Mouse (Mus musculus) lung, postnatal 25 days (tissue): ENCODE results near the gene Bfsp2.
A peak's percentile ranks its signal among the peaks of the same experiment; 100 is the strongest.
"Not testable (repeated sequence)": the region's sequence is repeated elsewhere in the genome, so short reads cannot be mapped to it uniquely, and the experiment has no call there.

Experiments used
- DNase-seq: peaks from one replicate; pipeline ENCODE4 v3.0.0; 2022; ENCODE audit warnings: low spot score

Gene Bfsp2

DNA sequence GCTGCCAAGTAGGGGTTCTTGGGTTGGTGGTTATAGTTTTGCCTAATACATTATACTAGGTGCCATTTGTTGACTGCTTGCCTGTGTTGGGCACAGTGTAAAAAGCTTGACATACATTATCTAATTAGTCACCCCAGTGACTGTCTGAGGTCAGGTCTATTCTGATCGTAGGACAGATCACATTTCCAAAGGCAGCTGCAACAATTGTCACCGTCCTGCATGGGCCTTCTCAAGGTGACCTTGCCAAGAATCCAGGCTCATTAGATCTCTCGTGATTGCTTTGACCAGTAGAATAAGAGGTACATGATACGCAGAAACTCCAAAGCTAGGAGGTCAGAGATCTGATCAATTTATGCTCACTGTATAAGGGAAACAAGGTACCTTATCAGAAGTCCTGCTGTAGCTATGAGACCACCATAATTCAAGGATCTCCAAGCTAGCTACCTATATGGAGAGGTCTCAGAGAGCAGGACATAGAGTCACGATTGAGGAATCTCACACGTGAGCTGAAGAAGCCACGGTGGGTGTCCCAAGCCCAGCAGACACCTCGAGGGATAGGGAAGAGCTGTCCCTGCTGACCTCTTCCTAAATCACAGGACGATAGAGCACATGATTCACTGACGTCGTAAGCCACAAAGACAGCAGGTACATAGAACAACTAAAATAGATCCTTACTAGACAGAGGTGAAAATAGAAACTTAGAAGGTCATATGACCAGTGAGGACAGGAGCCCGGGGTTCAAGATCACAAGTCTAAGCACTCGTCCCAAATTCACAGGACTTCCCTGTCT lies 49.6 kb downstream of the Bfsp2 start:
- no peak for DNase-seq

- no peak for DNase-seq
Observed at GRCm38 (mm10) chr9:103426425-103426824, 53.8 kb downstream of the Bfsp2 start.

- no peak for DNase-seq
Observed at GRCm38 (mm10) chr9:103424869-103425268, 55.4 kb downstream of the Bfsp2 start.

- DNase-seq = no peak
Observed at GRCm38 (mm10) chr9:103423951-103424350, 56.3 kb downstream of the Bfsp2 start.

GRCm38 (mm10) chr9:103423384-103423783 lies 56.8 kb downstream of the Bfsp2 start:
- DNase-seq = no peak

GRCm38 (mm10) chr9:103422847-103423246 lies 57.4 kb downstream of the Bfsp2 start:
- DNase-seq = no peak

- DNase-seq = no peak
Observed at GRCm38 (mm10) chr9:103420844-103421243, 59.4 kb downstream of the Bfsp2 start.

GRCm38 (mm10) chr9:103418786-103419185 lies 61.4 kb downstream of the Bfsp2 start:
- no peak for DNase-seq

GRCm38 (mm10) chr9:103418267-103418666 lies 62.0 kb downstream of the Bfsp2 start:
- DNase-seq = not testable (repeated sequence)

- DNase-seq = no peak
Observed at GRCm38 (mm10) chr9:103413457-103413856, 66.8 kb downstream of the Bfsp2 start.

DNA sequence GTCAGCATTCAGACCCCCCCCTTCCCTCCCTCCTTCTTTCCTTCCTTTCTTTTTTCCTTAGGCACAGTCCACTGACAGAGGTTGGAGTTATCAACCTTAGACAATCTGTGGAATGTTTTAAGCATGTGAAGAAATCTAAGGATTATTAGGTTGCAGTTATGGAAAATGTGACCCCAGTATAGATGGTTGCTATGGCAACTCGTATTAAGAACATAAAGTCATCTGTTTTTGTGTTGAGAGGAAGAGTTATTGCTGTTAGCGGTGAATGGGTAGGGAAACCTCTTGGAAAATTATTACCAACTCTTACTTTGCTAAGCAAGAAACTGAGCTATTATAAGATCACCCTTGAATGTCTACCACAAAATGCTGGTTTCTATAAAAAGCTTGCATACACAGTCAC lies 71.1 kb downstream of the Bfsp2 start:
- DNase-seq = no peak

DNA sequence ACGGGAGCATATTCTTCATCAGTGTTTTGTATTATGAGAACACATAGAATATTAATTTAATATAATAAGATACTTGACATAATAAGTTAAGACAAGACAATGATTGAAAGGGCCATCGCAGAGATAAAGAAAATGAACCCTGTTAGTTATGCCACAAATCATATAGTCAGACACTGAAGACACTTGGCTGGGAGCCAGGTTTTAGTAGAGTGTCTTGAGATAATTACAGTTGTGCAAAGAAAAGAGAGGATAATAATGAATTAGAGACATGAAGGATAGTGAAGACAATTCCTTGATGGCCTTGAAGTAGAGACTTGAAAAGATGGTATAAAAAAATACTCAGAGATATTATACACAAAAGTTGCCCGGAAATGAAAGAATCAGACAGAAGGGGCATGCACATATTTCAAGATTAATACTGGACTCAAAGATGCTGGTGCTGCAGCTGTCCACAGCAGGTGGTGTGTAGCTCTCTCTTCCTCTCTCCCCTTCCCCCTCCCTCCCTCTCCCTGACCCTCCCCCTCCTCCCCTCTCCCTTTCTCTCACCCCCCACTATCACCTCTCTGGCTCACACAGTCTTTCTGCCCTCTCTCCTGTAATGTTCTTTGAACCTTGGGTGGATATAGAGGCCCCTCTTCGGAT lies 72.0 kb downstream of the Bfsp2 start:
- no peak for DNase-seq

- DNase-seq = peak; percentile 27
Observed at GRCm38 (mm10) chr9:103403331-103403973, 76.8 kb downstream of the Bfsp2 start.

GRCm38 (mm10) chr9:103398509-103399157 lies 81.6 kb downstream of the Bfsp2 start:
- no peak for DNase-seq

DNA sequence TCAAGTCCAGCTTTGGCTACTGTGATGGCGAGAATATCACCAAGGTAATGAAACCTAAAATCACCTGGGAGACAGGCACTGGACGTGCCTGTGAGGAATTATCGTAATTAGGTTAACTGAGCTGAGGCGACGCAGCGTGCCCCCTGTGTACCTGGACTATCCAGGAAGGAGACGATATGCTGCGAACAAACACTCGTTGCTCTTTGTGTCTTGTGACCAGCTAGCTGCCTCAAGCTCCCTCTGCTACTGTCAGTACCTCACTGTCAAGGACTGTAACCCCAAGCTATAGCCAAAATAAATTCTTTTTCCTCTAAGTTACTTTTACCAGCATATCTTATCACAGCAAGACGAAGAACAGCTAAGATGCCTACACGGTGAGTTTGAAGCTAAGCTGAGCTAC lies 87.0 kb downstream of the Bfsp2 start:
- DNase-seq = no peak

GRCm38 (mm10) chr9:103391796-103392372 lies 88.3 kb downstream of the Bfsp2 start:
- DNase-seq = no peak

DNA sequence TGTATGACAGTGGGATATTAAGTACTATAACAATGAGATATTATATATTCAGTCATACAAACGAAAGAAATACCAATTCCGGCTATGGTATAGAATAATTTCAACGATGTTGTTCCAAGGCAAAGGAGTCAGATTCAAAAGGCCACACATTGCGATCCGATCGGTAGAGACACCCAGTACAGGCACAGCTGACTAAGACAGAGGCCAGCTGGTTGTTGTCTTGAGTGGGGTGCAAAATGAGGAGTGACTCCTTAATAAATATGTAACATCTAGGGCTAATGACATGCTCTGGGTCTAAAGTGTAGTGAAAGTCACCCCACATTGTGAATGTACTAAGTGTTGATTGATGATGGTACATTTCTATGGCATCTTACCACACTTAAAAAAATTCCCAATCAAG lies 91.0 kb downstream of the Bfsp2 start:
- no peak for DNase-seq

DNA sequence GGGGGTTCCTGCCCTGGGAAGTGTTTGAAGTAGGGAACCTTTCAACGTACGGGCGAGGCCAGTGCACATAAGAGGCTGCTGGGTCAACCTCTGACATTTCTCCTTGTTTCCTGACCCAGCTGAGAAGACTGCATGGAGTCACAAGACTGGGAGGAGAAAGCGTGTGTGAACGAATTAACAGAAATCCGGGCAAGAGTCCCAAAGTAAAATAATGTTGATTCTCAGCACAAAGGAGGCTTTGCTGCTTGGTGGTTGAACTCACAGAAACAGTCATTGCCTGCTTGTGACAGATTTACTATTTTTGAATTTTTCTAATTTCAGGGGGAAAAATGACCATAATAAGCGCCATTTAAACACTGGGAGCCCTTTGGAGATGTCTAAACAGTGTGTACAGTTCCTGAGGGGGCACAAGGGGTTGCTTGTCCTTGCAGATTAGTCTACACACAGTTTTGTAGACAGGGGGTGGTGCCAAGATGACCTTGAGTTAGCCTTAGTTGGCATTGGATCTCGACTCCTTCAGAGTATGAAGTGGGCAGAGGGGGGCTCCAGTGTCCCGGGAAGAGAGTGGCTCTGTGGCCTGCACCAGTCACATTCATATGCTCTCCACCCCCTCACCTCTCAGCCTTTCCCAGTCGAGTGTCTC lies 93.1 kb downstream of the Bfsp2 start:
- DNase-seq = no peak

DNA sequence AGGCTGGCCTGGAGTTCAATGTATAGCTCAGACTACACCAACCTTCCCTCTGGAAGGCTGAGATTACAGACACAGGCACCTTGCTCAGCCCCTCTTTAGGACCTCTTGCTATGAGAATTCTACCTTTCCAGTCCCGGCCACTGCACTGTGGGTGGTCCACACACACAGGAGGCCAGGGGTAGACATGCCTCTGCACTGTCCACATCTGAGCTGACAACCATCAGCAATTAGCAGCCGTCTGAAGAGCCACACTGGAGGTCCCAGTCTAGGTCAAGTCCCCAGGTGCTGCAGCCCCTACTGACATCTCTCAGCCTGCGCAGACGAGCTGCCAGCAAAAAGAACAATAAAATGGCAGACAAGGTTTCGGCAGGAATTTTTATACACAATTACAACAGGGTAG lies 93.6 kb downstream of the Bfsp2 start:
- no peak for DNase-seq

- no peak for DNase-seq
Observed at GRCm38 (mm10) chr9:103385600-103385999, 94.6 kb downstream of the Bfsp2 start.

GRCm38 (mm10) chr9:103384141-103384796 lies 96.0 kb downstream of the Bfsp2 start:
- no peak for DNase-seq
